Mouse (Mus musculus): Measurements from ENCODE around the gene Esrrb. TPM values are rescaled to one million over a fixed set of nuclear protein-coding genes. Genes with fewer than 3 reads are reported as not detected.

Esrrb gene
- polyA plus RNA-seq (2012) = not detected in 2 replicates

GRCm38 (mm10) chr12:86360696-86361631, at the start of gene Esrrb:
Gene Esrrb (plus strand): TSS chr12:86361117.
- H3K36me3 ChIP-seq (ENCODE audit: control insufficient read depth) = no peaks in the 10 kb centered on the region

DNA sequence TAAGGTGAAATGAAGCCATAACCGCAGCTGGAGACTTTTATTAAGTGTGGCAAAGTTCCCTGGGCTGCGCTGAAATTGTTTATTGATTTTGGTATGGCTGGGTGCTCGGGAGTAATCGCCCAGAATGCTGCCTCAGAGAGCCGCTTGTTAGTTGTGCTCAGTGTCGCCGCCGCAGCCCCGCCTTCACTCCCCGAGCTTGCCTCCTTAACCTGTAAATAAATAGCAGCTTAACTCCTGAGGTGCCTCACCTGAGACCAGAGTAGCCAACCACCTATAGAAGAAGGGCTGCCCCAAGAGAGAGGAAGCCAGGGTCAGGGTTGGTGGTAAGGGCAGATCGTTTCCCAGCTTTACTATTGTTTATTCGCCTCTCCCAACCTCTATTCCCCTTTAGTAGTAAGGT, 40.3 kb upstream of the Esrrb start:
- Histone ChIP-seq H3K9me3 (ENCODE audit: control insufficient read depth, low read length) (no peaks in the 10 kb centered on the region), H3K4me3 (replicated peaks) (no peak overlapping the region), H3K4me1 (ENCODE audit: control insufficient read depth) (no peaks in the 10 kb centered on the region), H3K36me3 (ENCODE audit: control insufficient read depth) (no peaks in the 10 kb centered on the region), H3K27me3 (ENCODE audit: control insufficient read depth) (no peaks in the 10 kb centered on the region)
- TF ChIP-seq TAL1 (IDR thresholded peaks at IDR 0.05; ENCODE audit: low read length) (no peak), GATA1 (IDR thresholded peaks at IDR 0.05; ENCODE audit: low read length) (no peak)

More at GRCm38 (mm10) chr12:86360696-86361631, at the start of gene Esrrb:
- H3K4me1 ChIP-seq (ENCODE audit: control insufficient read depth) = no peaks in the 10 kb centered on the region
- no peak for TF ChIP-seq GATA1 (IDR thresholded peaks at IDR 0.05; ENCODE audit: low read length)
- TF ChIP-seq TAL1 (IDR thresholded peaks at IDR 0.05; ENCODE audit: low read length) = no peak
- H3K27me3 ChIP-seq (ENCODE audit: control insufficient read depth) = peaks cover 6% of the 10 kb centered on the region; the same call in 1 of the 2 replicates
- H3K9me3 ChIP-seq (ENCODE audit: control insufficient read depth, low read length) = no peaks in the 10 kb centered on the region
- H3K4me3 ChIP-seq (replicated peaks) = no peak within 1 kb of the TSS

GRCm38 (mm10) chr12:86324297-86324696, 36.6 kb upstream of the Esrrb start:
- TF ChIP-seq TAL1 (IDR thresholded peaks at IDR 0.05; ENCODE audit: low read length) = no peak
- TF ChIP-seq GATA1 (IDR thresholded peaks at IDR 0.05; ENCODE audit: low read length) = no peak
- no peaks in the 10 kb centered on the region for H3K9me3 ChIP-seq (ENCODE audit: control insufficient read depth, low read length)
- H3K36me3 ChIP-seq (ENCODE audit: control insufficient read depth) = no peaks in the 10 kb centered on the region
- H3K4me3 ChIP-seq (replicated peaks) = no peak overlapping the region
- H3K4me1 ChIP-seq (ENCODE audit: control insufficient read depth) = no peaks in the 10 kb centered on the region
- H3K27me3 ChIP-seq (ENCODE audit: control insufficient read depth) = no peaks in the 10 kb centered on the region

DNA sequence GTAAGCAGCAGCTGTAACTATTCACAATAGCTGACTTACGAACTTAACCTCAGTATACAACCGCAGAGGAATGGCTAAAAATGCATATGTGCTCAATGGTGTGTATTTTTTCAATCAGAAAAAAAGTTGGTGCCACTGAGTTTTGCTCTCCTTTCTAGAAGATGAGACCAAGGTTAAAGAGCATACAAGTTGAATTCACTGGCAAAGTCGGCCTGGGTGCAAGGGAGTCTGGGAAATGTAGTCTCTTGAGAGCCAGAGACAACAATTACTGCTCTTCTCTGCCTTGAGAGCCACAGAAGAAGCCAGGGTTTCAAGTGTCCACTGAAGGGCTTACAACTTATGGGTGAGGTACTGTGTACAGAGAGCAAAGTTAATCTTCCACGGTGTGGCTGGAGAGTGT, 31.1 kb upstream of the Esrrb start:
- Histone ChIP-seq H3K4me1 (ENCODE audit: control insufficient read depth) (no peaks in the 10 kb centered on the region), H3K4me3 (replicated peaks) (no peak overlapping the region), H3K27me3 (ENCODE audit: control insufficient read depth) (no peaks in the 10 kb centered on the region), H3K36me3 (ENCODE audit: control insufficient read depth) (no peaks in the 10 kb centered on the region), H3K9me3 (ENCODE audit: control insufficient read depth, low read length) (no peaks in the 10 kb centered on the region)
- no peak for TF ChIP-seq TAL1 (IDR thresholded peaks at IDR 0.05; ENCODE audit: low read length)
- no peak for TF ChIP-seq GATA1 (IDR thresholded peaks at IDR 0.05; ENCODE audit: low read length)

- H3K4me3 ChIP-seq (replicated peaks) = no peak overlapping the region
- no peaks in the 10 kb centered on the region for H3K27me3 ChIP-seq (ENCODE audit: control insufficient read depth)
- TF ChIP-seq GATA1 (IDR thresholded peaks at IDR 0.05; ENCODE audit: low read length) (no peak), TAL1 (IDR thresholded peaks at IDR 0.05; ENCODE audit: low read length) (no peak)
- H3K4me1 ChIP-seq (ENCODE audit: control insufficient read depth) = no peaks in the 10 kb centered on the region
- H3K36me3 ChIP-seq (ENCODE audit: control insufficient read depth) = no peaks in the 10 kb centered on the region
- no peaks in the 10 kb centered on the region for H3K9me3 ChIP-seq (ENCODE audit: control insufficient read depth, low read length)
These were observed 30.2 kb upstream of the Esrrb start for GRCm38 (mm10) chr12:86330684-86331083.

DNA sequence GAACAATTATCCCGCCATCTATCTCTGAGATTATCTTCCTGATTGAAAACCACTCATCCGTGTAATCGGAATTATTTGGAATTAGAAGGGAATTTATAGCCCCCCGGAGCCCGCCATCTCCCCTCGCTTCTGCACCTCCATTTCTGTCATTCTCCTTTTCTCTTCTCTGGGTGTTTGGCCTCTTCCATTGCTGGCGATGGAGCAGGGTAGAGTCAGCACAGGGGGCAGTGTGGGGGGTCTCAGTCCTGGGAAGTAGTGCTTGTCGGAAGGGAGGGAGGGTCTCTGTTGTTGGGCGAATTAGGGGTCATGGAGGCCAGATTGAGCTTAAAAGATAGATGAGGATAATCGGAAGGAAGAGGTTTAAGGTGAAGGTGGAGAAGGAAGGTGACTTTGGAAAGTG, 29.7 kb upstream of the Esrrb start:
- H3K4me3 ChIP-seq (replicated peaks) = no peak overlapping the region
- H3K36me3 ChIP-seq (ENCODE audit: control insufficient read depth) = no peaks in the 10 kb centered on the region
- no peaks in the 10 kb centered on the region for H3K27me3 ChIP-seq (ENCODE audit: control insufficient read depth)
- no peaks in the 10 kb centered on the region for H3K4me1 ChIP-seq (ENCODE audit: control insufficient read depth)
- no peak for TF ChIP-seq TAL1 (IDR thresholded peaks at IDR 0.05; ENCODE audit: low read length)
- TF ChIP-seq GATA1 (IDR thresholded peaks at IDR 0.05; ENCODE audit: low read length) = no peak
- H3K9me3 ChIP-seq (ENCODE audit: control insufficient read depth, low read length) = no peaks in the 10 kb centered on the region

- H3K4me3 ChIP-seq (replicated peaks) = no peak overlapping the region
- H3K27me3 ChIP-seq (ENCODE audit: control insufficient read depth) = no peaks in the 10 kb centered on the region
These were observed 24.7 kb upstream of the Esrrb start for GRCm38 (mm10) chr12:86336209-86336608.

DNA sequence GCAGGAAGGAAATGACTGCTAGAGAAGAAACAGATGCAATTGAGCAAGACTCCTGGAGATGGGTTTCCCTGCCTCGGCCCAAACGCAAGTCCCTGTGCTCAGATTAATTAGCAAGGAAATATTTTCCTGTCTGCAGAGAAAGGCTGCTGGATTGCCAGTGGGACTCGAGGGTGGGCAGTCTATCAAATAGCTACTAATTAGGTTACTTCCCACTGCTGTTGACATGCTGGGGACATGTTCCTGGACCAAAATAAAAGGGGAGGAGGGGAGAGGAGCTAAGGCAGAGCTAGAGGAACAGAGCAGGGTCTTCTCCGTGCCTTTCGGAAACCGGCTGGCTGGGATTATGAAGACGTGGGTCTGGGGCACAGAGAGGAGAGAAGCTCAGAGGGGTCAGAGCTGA, 24.0 kb upstream of the Esrrb start:
- Histone ChIP-seq H3K36me3 (ENCODE audit: control insufficient read depth) (no peaks in the 10 kb centered on the region), H3K4me1 (ENCODE audit: control insufficient read depth) (no peaks in the 10 kb centered on the region)

More at GRCm38 (mm10) chr12:86336209-86336608, 24.7 kb upstream of the Esrrb start:
- TF ChIP-seq GATA1 (IDR thresholded peaks at IDR 0.05; ENCODE audit: low read length) (no peak), TAL1 (IDR thresholded peaks at IDR 0.05; ENCODE audit: low read length) (no peak)
- Histone ChIP-seq H3K4me1 (ENCODE audit: control insufficient read depth) (no peaks in the 10 kb centered on the region), H3K36me3 (ENCODE audit: control insufficient read depth) (no peaks in the 10 kb centered on the region), H3K9me3 (ENCODE audit: control insufficient read depth, low read length) (no peaks in the 10 kb centered on the region)

GRCm38 (mm10) chr12:86349477-86349876, 11.4 kb upstream of the Esrrb start:
- Histone ChIP-seq H3K27me3 (ENCODE audit: control insufficient read depth) (no peaks in the 10 kb centered on the region), H3K4me1 (ENCODE audit: control insufficient read depth) (no peaks in the 10 kb centered on the region), H3K36me3 (ENCODE audit: control insufficient read depth) (no peaks in the 10 kb centered on the region), H3K9me3 (ENCODE audit: control insufficient read depth, low read length) (no peaks in the 10 kb centered on the region), H3K4me3 (replicated peaks) (no peak overlapping the region)
- no peak for TF ChIP-seq GATA1 (IDR thresholded peaks at IDR 0.05; ENCODE audit: low read length)
- no peak for TF ChIP-seq TAL1 (IDR thresholded peaks at IDR 0.05; ENCODE audit: low read length)

More for the DNA sequence above, 24.0 kb upstream of the Esrrb start:
- no peak overlapping the region for H3K4me3 ChIP-seq (replicated peaks)
- no peak for TF ChIP-seq TAL1 (IDR thresholded peaks at IDR 0.05; ENCODE audit: low read length)
- no peak for TF ChIP-seq GATA1 (IDR thresholded peaks at IDR 0.05; ENCODE audit: low read length)
- no peaks in the 10 kb centered on the region for H3K27me3 ChIP-seq (ENCODE audit: control insufficient read depth)
- no peaks in the 10 kb centered on the region for H3K9me3 ChIP-seq (ENCODE audit: control insufficient read depth, low read length)

Measured in erythroblast, embryonic 14.5 days (primary cell).